9 mouse cellular contexts compared by ENCODE assay signal in the genomic region with DNA sequence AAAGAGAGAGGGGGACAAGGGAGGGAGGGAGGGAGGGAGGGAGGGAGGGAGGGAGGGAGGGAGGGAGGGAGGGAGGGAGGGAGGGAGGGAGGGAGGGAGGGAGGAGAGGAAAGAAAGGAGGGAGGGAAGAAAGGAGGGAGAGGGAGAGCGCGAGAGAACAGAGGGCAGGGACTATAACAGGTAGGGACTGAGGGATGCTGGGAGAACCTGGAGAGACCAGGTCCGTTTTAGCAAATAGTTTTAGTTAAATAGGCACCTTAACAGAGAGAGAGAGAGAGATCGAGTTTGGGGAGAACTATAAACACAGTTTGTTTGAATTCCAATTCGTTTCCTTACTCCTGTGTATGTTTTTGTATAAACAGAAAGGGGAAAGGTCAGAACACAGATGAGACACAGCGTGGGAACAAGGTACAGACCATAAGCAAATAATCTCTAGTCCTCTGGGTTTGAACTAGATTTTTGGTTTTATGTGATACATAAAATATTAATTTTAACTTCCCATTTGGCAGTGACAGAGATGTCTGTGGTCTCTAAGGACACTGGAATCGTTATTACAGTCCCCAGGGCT. TPM values are rescaled to one million over a fixed set of nuclear protein-coding genes. Genes with fewer than 3 reads are reported as not detected.
DNase-seq lines count a peak whose midpoint lies in the region; ATAC-seq and TF ChIP-seq lines count a peak whose summit lies in the region.
"Had no signal": no experiment of that assay in that cellular context is flagged by ENCODE, and none has a peak within 500 bp of the region (broad histone marks: within the 10 kb centered on the region; RNA-seq: fewer than 3 reads in every experiment).

No protein-coding gene starts in this region.

- no peak for TF ChIP-seq POLR2A in kidney, adult 2 months (IDR thresholded peaks at IDR 0.05; ENCODE audit: low read depth, low read length)

- WGBS in kidney, adult 2 months, result 16% methylated on average over 7 of the region's 7 CpGs
- 22% methylated on average over 7 of the region's 7 CpGs for WGBS in hindbrain, embryonic 12.5 days
- WGBS in liver, postnatal 0 days (ENCODE audit: insufficient replicate concordance), result 13% methylated on average over 7 of the region's 7 CpGs

- 0 out of 2 replicates have a peak, but pooled peaks have one; percentile 29 for ATAC-seq in hindbrain, embryonic 12.5 days (ENCODE audit: low FRiP score)
- ATAC-seq in liver, postnatal 0 days, result peak; percentile 60; the same call in 1 of the 2 replicates

- H3K9me3 ChIP-seq in hindbrain, embryonic 12.5 days (replicated peaks), result no peaks in the 10 kb centered on the region
- H3K9me3 ChIP-seq in liver, postnatal 0 days (ENCODE audit: low read length), result no peaks in the 10 kb centered on the region

- no peak for DNase-seq in kidney, adult 2 months
- no peak for DNase-seq in kidney, postnatal 25 days
- DNase-seq in liver, postnatal 0 days, result no peak
- DNase-seq in MN1 (ENCODE audit: low spot score), result no peak
- no peak for DNase-seq in urinary bladder, postnatal 25 days (ENCODE audit: low spot score)
- DNase-seq in thymus, postnatal 4 days, result no peak

- no peaks in the 10 kb centered on the region for H3K27me3 ChIP-seq in kidney, adult 2 months (replicated peaks; ENCODE audit: control insufficient read depth, insufficient read depth, low read length)
- H3K27me3 ChIP-seq in hindbrain, embryonic 12.5 days, result 0 out of 2 replicates have a peak, but pooled peaks cover 4% of the 10 kb centered on the region
- H3K27me3 ChIP-seq in liver, postnatal 0 days (ENCODE audit: insufficient read depth, low read length), result no peaks in the 10 kb centered on the region

- TF ChIP-seq CTCF in kidney, adult 2 months (conservative IDR thresholded peaks at IDR 0.05; ENCODE audit: insufficient read depth, insufficient read length, low read depth, low read length), result no peak
- no peak for TF ChIP-seq CTCF in liver, postnatal 0 days (IDR thresholded peaks at IDR 0.05; ENCODE audit: low read depth)

- peak overlapping the region; percentile 0; the same call in 1 of the 2 replicates for H3K4me3 ChIP-seq in kidney, adult 2 months (ENCODE audit: insufficient read depth, low read depth, low read length)
- peak overlapping the region; percentile 53 for H3K4me3 ChIP-seq in brown adipose tissue, adult 24 weeks (ENCODE audit: insufficient read depth, low read depth, low read length)
- no peak overlapping the region for H3K4me3 ChIP-seq in hindbrain, embryonic 12.5 days
- peak overlapping the region; percentile 35; the same call in 1 of the 2 replicates for H3K4me3 ChIP-seq in liver, postnatal 0 days (ENCODE audit: low read depth, low read length)

- no peak overlapping the region for H3K9ac ChIP-seq in hindbrain, embryonic 12.5 days
- no peak overlapping the region for H3K9ac ChIP-seq in liver, postnatal 0 days (replicated peaks)

- H3K4me1 ChIP-seq in kidney, adult 2 months (ENCODE audit: control insufficient read depth, insufficient read depth, low read length), result no peaks in the 10 kb centered on the region
- H3K4me1 ChIP-seq in brown adipose tissue, adult 24 weeks (ENCODE audit: control insufficient read depth, insufficient read depth, insufficient read length, low read length), result peaks cover 5% of the 10 kb centered on the region; the same call in 1 of the 2 replicates
- peaks cover 3% of the 10 kb centered on the region for H3K4me1 ChIP-seq in hindbrain, embryonic 12.5 days
- 0 out of 2 replicates have a peak, but pooled peaks cover 2% of the 10 kb centered on the region for H3K4me1 ChIP-seq in liver, postnatal 0 days (ENCODE audit: insufficient read depth)

- H3K36me3 ChIP-seq in kidney, adult 2 months (ENCODE audit: control insufficient read depth, insufficient read depth, low read length), result no peaks in the 10 kb centered on the region
- H3K36me3 ChIP-seq in hindbrain, embryonic 12.5 days, result no peaks in the 10 kb centered on the region
- no peaks in the 10 kb centered on the region for H3K36me3 ChIP-seq in liver, postnatal 0 days (replicated peaks; ENCODE audit: insufficient read depth, low read length)

- no peak overlapping the region for H3K27ac ChIP-seq in kidney, adult 2 months (ENCODE audit: insufficient read depth, low read depth, low read length)
- no peak overlapping the region for H3K27ac ChIP-seq in brown adipose tissue, adult 24 weeks (replicated peaks; ENCODE audit: low read depth, low read length)
- H3K27ac ChIP-seq in hindbrain, embryonic 12.5 days, result no peak overlapping the region
- H3K27ac ChIP-seq in liver, postnatal 0 days (ENCODE audit: low read depth), result peak overlapping the region; percentile 41; the same call in 1 of the 2 replicates
- H3K27ac ChIP-seq: macrophage had no signal

- no peak for TF ChIP-seq EP300 in liver, postnatal 0 days (IDR thresholded peaks at IDR 0.05; ENCODE audit: low read depth)

- H3K4me2 ChIP-seq in hindbrain, embryonic 12.5 days (replicated peaks), result peak overlapping the region; percentile 39
- peak overlapping the region; percentile 66; the same call in 1 of the 2 replicates for H3K4me2 ChIP-seq in liver, postnatal 0 days (ENCODE audit: low read depth, low read length)

RNA-seq across cellular contexts. Expression of a gene that starts 22.6 kb away (rescaled TPM):
- polyA plus RNA-seq in kidney, adult 2 months (2012; rRNA removed), result 6.5 and 7.7 TPM in 2 replicates
- 15.2 and 23.4 TPM in 2 replicates for polyA plus RNA-seq in brown adipose tissue, adult 24 weeks (2012; ENCODE audit: insufficient read depth, insufficient read length, missing spikeins)
- polyA plus RNA-seq in hindbrain, embryonic 12.5 days (2016; fragmentation: Nextera tagmentation; extraction: Ambion mirVana), result 113 and 124 TPM in 2 replicates
- 11.6 and 12.3 TPM in 2 replicates for polyA plus RNA-seq in liver, postnatal 0 days (2015; fragmentation: Nextera tagmentation; extraction: Ambion mirVana)

RNA-seq across cellular contexts. Expression of a gene that starts 47.3 kb away (rescaled TPM):
- 3.2 and 4.4 TPM in 2 replicates for polyA plus RNA-seq in kidney, adult 2 months (2012; rRNA removed)
- 5.2 and 6.8 TPM in 2 replicates for polyA plus RNA-seq in brown adipose tissue, adult 24 weeks (2012; ENCODE audit: insufficient read depth, insufficient read length, missing spikeins)
- polyA plus RNA-seq in hindbrain, embryonic 12.5 days (2016; fragmentation: Nextera tagmentation; extraction: Ambion mirVana), result 49.5 and 50.0 TPM in 2 replicates
- polyA plus RNA-seq in liver, postnatal 0 days (2015; fragmentation: Nextera tagmentation; extraction: Ambion mirVana), result 33.4 and 34.5 TPM in 2 replicates
